Comparison of ENCODE assay signal across 21 mouse cellular contexts in genomic region chr16:34151528-34152071, GRCm38 (mm10).
A peak's percentile ranks its signal among the peaks of the same experiment; 100 is the strongest.
DNase-seq lines count a peak whose midpoint lies in the region; ATAC-seq and TF ChIP-seq lines count a peak whose summit lies in the region.
"Had no signal": no experiment of that assay in that cellular context is flagged by ENCODE, and none has a peak within 500 bp of the region (broad histone marks: within the 10 kb centered on the region; RNA-seq: fewer than 3 reads in every experiment).

No protein-coding gene starts in this region.

- 58% methylated on average over 3 of the region's 3 CpGs for whole genome bisulfite sequencing in hindbrain, embryonic 13.5 days
- WGBS in hindbrain, embryonic 12.5 days: 62% methylated on average over 3 of the region's 3 CpGs

- no peak overlapping the region for H3K4me2 ChIP-seq in hindbrain, embryonic 13.5 days
- H3K4me2 ChIP-seq in hindbrain, embryonic 12.5 days (replicated peaks): no peak overlapping the region
- H3K4me2 ChIP-seq: embryonic facial prominence, embryonic 13.5 days; forebrain, embryonic 15.5 days; heart, embryonic 12.5 days; intestine, embryonic 15.5 days had no signal

- peaks cover 23% of the 10 kb centered on the region for H3K36me3 ChIP-seq in hindbrain, embryonic 13.5 days
- H3K36me3 ChIP-seq in hindbrain, embryonic 12.5 days: peaks cover 4% of the 10 kb centered on the region; the same call in 1 of the 2 replicates
- H3K36me3 ChIP-seq: forebrain, embryonic 15.5 days; G1E; heart, embryonic 12.5 days; intestine, embryonic 15.5 days had no signal

- 0 out of 2 replicates have a peak overlapping the region, but pooled peaks have one; percentile 46 for H3K27ac ChIP-seq in hindbrain, embryonic 13.5 days
- H3K27ac ChIP-seq in hindbrain, embryonic 12.5 days: no peak overlapping the region
- peak overlapping the region; percentile 74 for H3K27ac ChIP-seq in layer of hippocampus, adult 2 months
- H3K27ac ChIP-seq: embryonic facial prominence, embryonic 13.5 days; forebrain, embryonic 15.5 days; heart, adult 2 months; intestine, embryonic 15.5 days had no signal

- peak; percentile 2 for DNase-seq in embryo, embryonic 10.5 days (ENCODE audit: low spot score)
- no peak for DNase-seq in embryo, embryonic 9.5 days (ENCODE audit: extremely low spot score)
- DNase-seq in layer of hippocampus, adult 2 months (ENCODE audit: low spot score in 2 of 2): no peak
- no peak for DNase-seq in layer of hippocampus, postnatal 36 days
- no peak for DNase-seq in lung, postnatal 36 days
- DNase-seq: adrenal gland, adult 8-10 months; adrenal gland, postnatal 36 days; B cell, adult 2 months; cerebellum, adult 11 months; cerebellum, adult 8-10 months; cerebellum, postnatal 14 days; gastrocnemius, postnatal 10 days; heart, adult 2 months had no signal

- no peak overlapping the region for H3K4me3 ChIP-seq in hindbrain, embryonic 13.5 days
- no peak overlapping the region for H3K4me3 ChIP-seq in hindbrain, embryonic 12.5 days
- no peak overlapping the region for H3K4me3 ChIP-seq in layer of hippocampus, adult 2 months
- H3K4me3 ChIP-seq: embryonic facial prominence, embryonic 13.5 days; forebrain, embryonic 15.5 days; heart, adult 2 months; heart, embryonic 12.5 days; intestine, embryonic 15.5 days had no signal

- 0 out of 2 replicates have a peak, but pooled peaks cover 12% of the 10 kb centered on the region for H3K4me1 ChIP-seq in hindbrain, embryonic 13.5 days (replicated peaks)
- 0 out of 2 replicates have a peak, but pooled peaks cover 5% of the 10 kb centered on the region for H3K4me1 ChIP-seq in hindbrain, embryonic 12.5 days
- H3K4me1 ChIP-seq: forebrain, embryonic 15.5 days; intestine, embryonic 15.5 days had no signal

- peak; percentile 59; the same call in 1 of the 2 replicates for ATAC-seq in hindbrain, embryonic 13.5 days (ENCODE audit: low FRiP score)
- no peak for ATAC-seq in hindbrain, embryonic 12.5 days (ENCODE audit: low FRiP score)
- ATAC-seq: CD4-positive, CD25-positive, alpha-beta regulatory T cell, adult 4 months; forebrain, embryonic 15.5 days; intestine, embryonic 15.5 days had no signal

- H3K27me3 ChIP-seq in hindbrain, embryonic 13.5 days: no peaks in the 10 kb centered on the region
- no peaks in the 10 kb centered on the region for H3K27me3 ChIP-seq in hindbrain, embryonic 12.5 days
- H3K27me3 ChIP-seq: embryonic facial prominence, embryonic 13.5 days; forebrain, embryonic 15.5 days; heart, embryonic 12.5 days; intestine, embryonic 15.5 days had no signal

- no peak overlapping the region for H3K9ac ChIP-seq in hindbrain, embryonic 13.5 days
- H3K9ac ChIP-seq in hindbrain, embryonic 12.5 days: no peak overlapping the region
- H3K9ac ChIP-seq: embryonic facial prominence, embryonic 13.5 days; forebrain, embryonic 15.5 days; heart, embryonic 12.5 days; intestine, embryonic 15.5 days had no signal

- no peak for TF ChIP-seq CTCF in layer of hippocampus, adult 2 months (conservative IDR thresholded peaks at IDR 0.05)

- H3K9me3 ChIP-seq in hindbrain, embryonic 13.5 days: no peaks in the 10 kb centered on the region
- H3K9me3 ChIP-seq in hindbrain, embryonic 12.5 days (replicated peaks): no peaks in the 10 kb centered on the region
- H3K9me3 ChIP-seq: embryonic facial prominence, embryonic 13.5 days; forebrain, embryonic 15.5 days; G1E; heart, embryonic 12.5 days; intestine, embryonic 15.5 days had no signal
